Mouse (Mus musculus) erythroblast, adult 5-6 weeks (primary cell): ENCODE results near the gene Large2. TPM values are rescaled to one million over a fixed set of nuclear protein-coding genes. Genes with fewer than 3 reads are reported as not detected.

Experiments
- ATAC-seq: replicated peaks from 2 replicates; pipeline ENCODE4 v1.8.0; 2016; ENCODE audit warnings: moderate number of reproducible peaks, mild to moderate bottlenecking, moderate TSS enrichment, inconsistent platforms; ENCODE audit not compliant: poor library complexity, low FRiP score, severe bottlenecking
- total RNA-seq, 2 experiments: library from RNA; stranded (forward) in 1 of 2; stranded (reverse) in 1 of 2; fragments of 150-400 nt in 1 of 2; fragments of 200-764, 138-1000 nt in 1 of 2; gene quantifications; 2 replicates each; pipeline versions ENCODE4 v1.2.3 to v1.2.4; 2015 to 2017; ENCODE audit warnings: low replicate concordance in 2 of 2

Large2 gene
- total RNA-seq, 2 experiments from 2014 or later = 4.2 TPM; not detected in 1

DNA sequence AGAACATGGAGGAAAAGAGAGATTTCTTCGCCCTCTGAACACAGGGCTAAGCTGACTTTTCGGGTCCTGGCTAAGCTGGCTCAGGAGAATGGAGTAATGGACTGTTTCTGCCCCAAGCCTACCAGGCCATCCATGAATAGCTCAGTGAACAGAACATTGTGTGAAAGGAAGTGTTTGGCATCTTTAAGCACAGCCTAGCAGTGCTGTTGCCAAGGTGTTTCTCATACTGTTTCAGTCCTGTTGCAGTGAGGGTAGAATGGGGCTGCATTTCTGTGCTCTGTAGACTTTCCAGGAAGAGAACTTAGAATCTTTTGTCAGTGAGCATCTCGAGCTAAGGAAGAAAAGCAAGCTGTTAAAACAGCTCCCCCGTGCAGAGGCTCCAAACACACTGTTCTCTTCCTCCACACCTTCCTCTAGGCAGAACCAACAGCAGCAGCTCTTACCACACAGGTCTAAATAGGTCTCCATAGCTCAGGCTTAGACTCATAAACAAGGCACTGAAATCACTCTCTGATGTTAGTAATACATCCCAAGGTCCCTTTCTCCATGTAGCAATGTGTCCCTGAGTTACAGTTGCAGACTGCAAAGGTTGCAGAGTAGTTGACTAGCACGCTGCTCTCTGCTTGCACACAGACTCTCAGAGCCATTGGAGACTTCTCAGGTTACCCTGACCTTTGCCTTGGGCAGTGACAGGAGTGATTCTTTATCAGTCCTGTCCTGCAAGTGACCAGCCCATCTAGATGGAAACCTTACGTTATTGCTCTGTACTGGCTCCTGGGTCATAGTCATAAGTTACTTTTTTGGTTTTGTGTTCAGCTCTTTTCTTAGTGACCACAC, 24.9 kb downstream of the Large2 start:
- no peak for ATAC-seq

DNA sequence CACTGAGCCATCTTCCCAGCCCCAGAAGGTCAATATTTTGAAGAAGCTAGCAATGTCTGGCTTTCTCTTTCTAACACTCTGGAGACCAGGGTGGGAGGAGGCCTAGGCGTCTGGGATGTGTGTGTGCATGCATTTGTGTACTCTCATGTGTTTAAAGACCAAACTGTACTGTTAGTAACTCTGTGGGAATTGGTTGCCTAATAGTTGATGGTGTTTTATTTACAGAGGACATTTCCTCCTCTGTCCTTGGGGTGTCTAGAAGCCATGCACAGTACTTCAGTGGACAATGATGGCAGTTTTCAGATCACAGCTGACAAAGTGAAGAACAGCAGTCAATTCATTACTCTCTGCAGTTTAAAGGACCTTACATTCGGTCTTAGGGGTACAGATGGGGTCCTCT, 27.5 kb downstream of the Large2 start:
- ATAC-seq = no peak

DNA sequence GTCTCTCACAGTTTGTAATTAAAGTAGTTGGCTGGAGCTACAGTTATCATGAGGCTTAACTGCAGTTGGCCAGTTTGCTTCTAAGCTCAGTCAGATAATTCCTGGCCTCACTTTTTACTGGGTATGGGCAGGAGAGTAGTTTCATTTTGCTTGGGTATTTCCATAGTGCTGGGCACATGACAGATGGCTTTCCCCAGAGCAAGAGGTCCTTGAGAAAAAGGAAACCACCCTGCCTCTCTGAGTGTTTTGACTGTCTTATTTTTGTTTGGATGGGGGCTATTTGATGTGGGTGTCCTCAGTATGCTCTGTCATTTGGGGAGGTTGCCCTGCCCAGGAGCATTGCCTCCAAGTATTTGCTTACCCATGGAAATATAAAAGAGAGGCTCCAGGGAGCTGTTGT, 32.3 kb downstream of the Large2 start:
- no peak for ATAC-seq

DNA sequence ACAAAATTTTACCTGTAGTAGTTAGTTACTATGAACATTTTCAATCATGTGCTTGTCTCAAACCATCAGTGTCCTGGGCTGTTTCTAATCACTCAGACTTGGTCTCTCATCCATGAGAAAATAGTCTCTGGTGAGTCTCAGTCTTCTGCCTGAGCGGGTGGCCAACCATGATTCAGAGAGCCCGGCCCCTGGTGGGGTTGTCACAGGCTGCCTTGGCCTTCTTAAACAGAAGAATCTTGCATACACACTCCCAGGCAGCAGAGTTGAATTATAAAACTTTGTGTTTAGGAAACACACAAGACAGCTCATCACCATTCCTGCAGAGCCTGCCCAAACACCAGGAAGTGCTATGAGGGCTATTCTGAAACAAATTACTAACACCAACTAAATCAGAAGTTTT, 42.8 kb downstream of the Large2 start:
- no peak for ATAC-seq

DNA sequence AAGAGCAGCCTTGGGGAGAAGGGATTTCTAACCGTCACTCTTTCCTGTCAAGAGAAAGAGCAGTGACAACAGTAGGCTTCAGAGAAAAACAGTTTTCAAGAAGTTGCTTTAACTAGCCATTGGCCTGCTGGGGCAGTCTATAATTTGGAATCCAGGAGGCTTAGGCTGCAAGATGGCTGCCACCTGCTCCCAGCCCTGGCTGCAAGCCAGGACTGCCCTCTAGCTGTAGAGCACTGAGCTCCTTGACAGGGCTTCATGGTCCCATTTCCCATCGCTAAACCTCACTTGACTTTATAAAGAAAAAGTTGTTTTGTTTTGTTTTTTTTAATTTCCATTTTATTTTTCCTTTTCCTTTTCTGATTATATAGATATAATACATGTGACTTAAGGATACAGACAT, 43.3 kb downstream of the Large2 start:
- ATAC-seq = no peak

DNA sequence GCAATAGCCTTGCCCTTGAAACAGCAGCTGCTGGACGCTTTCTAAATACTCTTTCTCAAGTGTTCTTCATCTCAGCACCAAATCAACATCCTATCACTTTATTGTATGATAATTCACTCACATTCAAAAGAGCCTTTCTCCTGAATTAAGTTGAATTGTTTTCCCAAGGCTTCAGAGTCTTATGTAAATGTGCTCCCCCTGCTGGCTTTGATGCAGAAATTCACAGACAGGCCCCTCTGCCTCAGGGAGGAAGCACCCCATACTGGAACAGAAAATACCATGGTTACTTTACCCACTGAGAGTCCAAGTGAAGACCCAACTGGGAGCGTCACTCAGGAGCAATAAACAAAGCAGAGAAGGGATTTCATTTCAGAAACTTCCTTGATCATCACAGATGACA, 43.8 kb downstream of the Large2 start:
- ATAC-seq = peak; percentile 54; the same call in 1 of the 2 replicates

DNA sequence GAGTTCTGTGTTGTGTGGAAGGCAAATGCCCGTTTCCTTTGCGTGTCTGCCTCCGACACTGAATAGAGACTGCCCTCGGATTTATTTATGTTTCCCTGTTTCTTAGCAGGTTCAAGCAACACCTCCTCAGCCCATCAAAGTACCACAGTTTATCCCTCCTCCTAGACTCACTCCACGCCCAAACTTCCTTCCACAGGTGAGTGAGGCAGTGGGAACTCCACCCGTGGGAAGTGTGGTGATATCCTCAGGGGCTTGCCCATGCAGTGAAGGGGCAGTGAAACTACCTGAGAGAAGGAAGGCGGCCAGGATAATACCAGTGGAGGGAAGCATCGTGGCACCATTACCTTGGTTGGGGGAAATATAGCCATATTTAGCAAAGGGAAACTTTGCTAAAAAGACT, 46.5 kb downstream of the Large2 start:
- ATAC-seq = no peak

DNA sequence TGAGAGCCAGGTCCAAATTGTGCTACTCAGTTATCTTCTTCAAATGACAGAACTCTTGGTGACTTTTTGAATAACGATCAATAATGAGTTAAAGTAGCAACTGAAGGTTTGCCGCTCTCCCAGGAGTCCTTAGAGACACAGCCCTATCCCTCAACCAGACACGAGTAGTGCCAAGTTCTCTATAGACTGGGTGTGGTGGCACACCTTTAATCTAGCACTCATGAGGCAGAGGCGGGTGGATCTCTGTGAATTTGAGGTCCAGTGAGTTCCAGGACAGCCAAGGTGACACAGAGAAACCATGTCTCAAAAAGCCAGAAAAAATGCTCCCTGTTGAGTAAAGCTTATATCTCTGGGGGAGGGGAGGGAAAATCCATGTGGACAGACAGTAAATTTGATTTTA, 47.1 kb downstream of the Large2 start:
- ATAC-seq = no peak

DNA sequence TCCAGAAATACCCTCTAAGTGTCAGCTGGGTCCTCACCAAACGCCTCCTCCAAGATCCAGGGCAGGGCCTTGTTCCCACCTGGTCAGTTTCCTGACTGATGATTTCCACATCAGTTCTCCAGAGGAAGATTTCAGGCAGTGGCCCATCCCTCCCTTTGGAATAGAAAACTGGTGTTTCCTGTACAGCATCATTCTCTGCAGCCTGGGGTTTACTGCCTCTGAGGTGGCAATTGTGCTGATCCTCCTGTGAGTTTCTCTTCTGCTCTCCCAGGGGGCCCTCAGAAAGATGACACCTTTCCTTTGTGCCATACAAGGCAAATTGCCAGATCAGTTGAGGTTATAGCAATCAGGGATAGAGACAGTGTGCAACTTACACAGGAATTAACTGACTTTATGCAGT, 48.4 kb downstream of the Large2 start:
- no peak for ATAC-seq

DNA sequence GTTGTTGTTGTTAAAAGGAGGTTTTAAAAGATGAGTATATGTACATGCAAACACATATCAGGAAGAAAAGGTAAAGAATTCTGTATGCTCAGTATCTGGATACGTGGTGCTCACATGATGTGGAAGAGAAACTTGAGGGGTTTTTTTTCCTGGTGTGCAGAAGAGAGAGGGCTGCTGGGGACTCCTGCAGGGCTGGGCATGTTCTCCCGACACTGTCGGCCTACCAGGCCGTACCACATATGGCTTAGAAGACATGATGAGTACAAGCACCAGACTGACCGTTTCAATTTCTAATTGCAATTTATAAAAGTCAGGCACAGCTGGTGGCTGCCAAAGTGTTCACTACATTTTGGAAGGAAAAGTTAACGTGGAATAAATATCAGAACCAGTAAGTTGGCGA, 49.0 kb downstream of the Large2 start:
- ATAC-seq = no peak

DNA sequence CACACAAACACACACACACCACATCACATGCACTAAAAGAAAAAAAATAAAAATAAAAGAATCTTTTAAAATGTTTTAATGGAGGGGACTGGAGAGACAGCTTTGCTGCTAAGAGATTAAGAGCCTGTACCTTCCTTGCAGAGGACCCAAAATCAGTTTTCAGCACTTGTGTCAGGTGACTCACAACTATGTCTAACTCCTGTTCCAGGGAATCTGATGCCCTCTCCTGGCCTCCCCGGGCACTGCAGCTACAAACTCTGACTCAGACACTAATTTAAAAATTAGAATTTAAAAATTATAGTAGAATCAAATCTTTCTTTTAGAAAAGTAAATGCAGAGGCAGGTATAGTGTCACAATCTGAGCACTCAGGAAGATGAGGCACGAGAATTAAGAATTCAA, 52.0 kb downstream of the Large2 start:
- ATAC-seq = no peak

DNA sequence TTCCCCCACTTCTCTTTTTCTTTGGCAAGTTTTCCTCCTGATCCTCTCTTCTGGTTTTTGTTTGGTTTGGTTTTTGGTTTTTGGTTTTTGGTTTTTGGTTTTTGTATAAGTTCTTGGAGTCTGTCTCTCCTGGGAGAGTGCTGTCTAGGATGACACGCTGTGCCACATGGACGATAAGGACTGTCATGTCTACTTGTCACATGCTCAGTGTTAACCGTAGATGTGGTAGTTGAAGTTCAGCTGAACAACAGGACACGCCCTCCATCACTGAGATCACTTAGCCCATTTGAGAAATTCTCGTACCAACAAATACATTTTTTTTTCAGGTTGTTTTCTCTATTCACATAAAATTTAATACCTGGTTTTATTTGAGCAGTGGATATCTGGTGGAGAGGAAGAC, 57.4 kb downstream of the Large2 start:
- no peak for ATAC-seq

DNA sequence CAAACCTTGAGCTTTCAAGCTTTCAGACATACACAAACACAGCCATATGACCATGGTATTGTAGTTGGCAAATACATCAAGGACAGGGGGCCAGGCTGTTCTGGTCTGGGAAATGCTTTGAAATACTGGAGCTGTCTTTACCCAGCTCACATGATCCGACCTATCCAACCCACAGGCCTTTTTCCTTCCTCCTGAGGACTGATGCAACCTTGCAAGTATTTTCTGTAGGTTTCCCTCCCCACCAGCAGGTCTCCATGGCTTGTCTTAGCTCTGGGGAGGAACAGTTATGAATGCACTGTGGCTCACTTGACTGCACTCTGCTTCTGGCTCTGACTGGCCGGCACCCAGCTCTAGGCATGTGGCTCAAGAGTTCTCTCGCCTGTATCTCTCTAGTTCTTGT, 58.0 kb downstream of the Large2 start:
- no peak for ATAC-seq

Other genes with a start within 250 kb of the Large2 start
- 0.38 and 2.3 TPM in 2 replicates for gene Pex16, start 193 bp downstream of the Large2 start, total RNA-seq (2015; ENCODE audit: low replicate concordance)
- 3.7 and 6.6 TPM in 2 replicates for gene Pex16, start 193 bp downstream of the Large2 start, total RNA-seq (2017; ENCODE audit: low replicate concordance)
- not detected in 2 replicates for gene 1700029I15Rik, start 7.7 kb upstream of the Large2 start, total RNA-seq (2015; ENCODE audit: low replicate concordance)
- gene 1700029I15Rik, start 7.7 kb upstream of the Large2 start, total RNA-seq (2017; ENCODE audit: low replicate concordance) = 0.70 and 4.0 TPM in 2 replicates
- gene Mapk8ip1, start 26.4 kb upstream of the Large2 start, total RNA-seq (2015; ENCODE audit: low replicate concordance) = not detected in 2 replicates
- gene Mapk8ip1, start 26.4 kb upstream of the Large2 start, total RNA-seq (2017; ENCODE audit: low replicate concordance) = not detected in 2 replicates
- gene Cry2, start 59.2 kb upstream of the Large2 start, total RNA-seq (2015; ENCODE audit: low replicate concordance) = 0.19 and 0.63 TPM in 2 replicates
- gene Cry2, start 59.2 kb upstream of the Large2 start, total RNA-seq (2017; ENCODE audit: low replicate concordance) = 1.3 and 1.5 TPM in 2 replicates
- 16.5 and 18.3 TPM in 2 replicates for gene Slc35c1, start 85.7 kb upstream of the Large2 start, total RNA-seq (2015; ENCODE audit: low replicate concordance)
- 3.1 and 7.1 TPM in 2 replicates for gene Slc35c1, start 85.7 kb upstream of the Large2 start, total RNA-seq (2017; ENCODE audit: low replicate concordance)
- 0.63 TPM in 1 of 2 replicates, not detected in the other for gene Chst1, start 224.8 kb upstream of the Large2 start, total RNA-seq (2015; ENCODE audit: low replicate concordance)
- 0.17 TPM in 1 of 2 replicates, not detected in the other for gene Chst1, start 224.8 kb upstream of the Large2 start, total RNA-seq (2017; ENCODE audit: low replicate concordance)